Mouse (Mus musculus) CH12.LX (cell line): Measurements from ENCODE around the gene Gm45713. TPM values are rescaled to one million over a fixed set of nuclear protein-coding genes. Genes with fewer than 3 reads are reported as not detected.
"Not testable (repeated sequence)": the region's sequence is repeated elsewhere in the genome, so short reads cannot be mapped to it uniquely, and the experiment has no call there.

Source experiments
- DNase-seq: peaks from one replicate; pipeline ENCODE4 v3.0.0-alpha.2; 2013; ENCODE audit errors: extremely low read depth
- H3K27ac ChIP-seq: 2 replicates; pipeline ENCODE4 v1.5.1; 2012; ENCODE audit warnings: low read depth, mild to moderate bottlenecking, control low read depth, moderate library complexity; ENCODE audit not compliant: insufficient read depth
- H3K27me3 ChIP-seq: replicated peaks from 2 replicates; pipeline ENCODE3; 2012; ENCODE audit warnings: inconsistent platforms
- H3K36me3 ChIP-seq, 2 experiments: replicated peaks in 1 of 2; 2 replicates each; pipeline versions ENCODE3 to v1.6.1; 2012; ENCODE audit warnings: inconsistent platforms in 1 of 2, low read length in 1 of 2, mild to moderate bottlenecking in 1 of 2, mixed read lengths in 1 of 2, moderate library complexity in 1 of 2; ENCODE audit not compliant: control insufficient read depth in 1 of 2, insufficient read depth in 1 of 2
- H3K4me1 ChIP-seq, 2 experiments: 2 replicates each; pipeline ENCODE4 v1.6.1; 2012; ENCODE audit warnings: inconsistent platforms in 1 of 2, moderate library complexity in 1 of 2; ENCODE audit not compliant: insufficient read depth in 2 of 2, control insufficient read depth in 1 of 2
- H3K4me2 ChIP-seq: 2 replicates; pipeline ENCODE4 v1.6.1; 2012; ENCODE audit warnings: low read depth, mild to moderate bottlenecking, control low read depth; ENCODE audit not compliant: poor library complexity, insufficient read depth, severe bottlenecking
- H3K4me3 ChIP-seq, 3 experiments: fragments of 150-350 bp in 1 of 3; sonication (generic) in 1 of 3; replicated peaks in 1 of 3; 2 replicates each; pipeline versions ENCODE3 to v1.5.1; 2011 to 2012; ENCODE audit warnings: low read depth in 2 of 3, low read length in 2 of 3, mild to moderate bottlenecking in 2 of 3, moderate library complexity in 2 of 3, control low read depth in 1 of 3, improper control_type of control experiment in 1 of 3, inconsistent platforms in 1 of 3, mixed read lengths in 1 of 3; ENCODE audit not compliant: poor library complexity in 1 of 3
- H3K79me2 ChIP-seq: replicated peaks from 2 replicates; pipeline ENCODE4 v1.6.1; 2012; ENCODE audit warnings: mild to moderate bottlenecking, moderate library complexity; ENCODE audit not compliant: control insufficient read depth, poor library complexity, insufficient read depth, severe bottlenecking; ENCODE audit errors: extremely low read depth
- H3K9ac ChIP-seq: 2 replicates; pipeline ENCODE4 v1.6.1; 2012; ENCODE audit warnings: low read depth, mild to moderate bottlenecking, control low read depth, moderate library complexity; ENCODE audit not compliant: insufficient read depth
- H3K9me3 ChIP-seq: replicated peaks from 2 replicates; pipeline ENCODE3; 2012; ENCODE audit warnings: low read length, inconsistent platforms, mixed read lengths
- BHLHE40 ChIP-seq: IDR thresholded peaks from 2 replicates; pipeline ENCODE4 v1.6.1; 2011; ENCODE audit warnings: mild to moderate bottlenecking, low read depth, low read length, improper control_type of control experiment
- ELF1 ChIP-seq: IDR thresholded peaks from 2 replicates; pipeline ENCODE4 v1.6.1; 2014; ENCODE audit warnings: low read depth, mild to moderate bottlenecking, inconsistent platforms, low read length, improper control_type of control experiment
- EP300 ChIP-seq: IDR thresholded peaks from 2 replicates; pipeline ENCODE4 v1.6.1; 2011; ENCODE audit warnings: low read length, improper control_type of control experiment
- ETS1 ChIP-seq: conservative IDR thresholded peaks from 2 replicates; pipeline ENCODE4 v1.6.1; 2012; ENCODE audit warnings: low read depth, mild to moderate bottlenecking, inconsistent platforms, low read length, improper control_type of control experiment, moderate library complexity
- HCFC1 ChIP-seq: IDR thresholded peaks from 2 replicates; pipeline ENCODE4 v1.6.1; 2012; ENCODE audit warnings: low read depth, mild to moderate bottlenecking, inconsistent platforms, low read length, improper control_type of control experiment
- IRF4 ChIP-seq: IDR thresholded peaks from 2 replicates; pipeline ENCODE4 v1.6.1; 2014; ENCODE audit warnings: low read depth, mild to moderate bottlenecking, inconsistent platforms, low read length, improper control_type of control experiment
- JUN ChIP-seq: IDR thresholded peaks from 2 replicates; pipeline ENCODE4 v1.6.1; 2011; ENCODE audit warnings: low read depth, mild to moderate bottlenecking, low read length, improper control_type of control experiment, moderate library complexity; ENCODE audit not compliant: insufficient read depth
- MAX ChIP-seq: IDR thresholded peaks from 2 replicates; pipeline ENCODE4 v1.6.1; 2011; ENCODE audit warnings: low read length, improper control_type of control experiment
- MEF2A ChIP-seq: IDR thresholded peaks from 2 replicates; pipeline ENCODE4 v1.6.1; 2014; ENCODE audit warnings: low read depth, mild to moderate bottlenecking, inconsistent platforms, low read length, improper control_type of control experiment, borderline replicate concordance
- MXI1 ChIP-seq: IDR thresholded peaks from 2 replicates; pipeline ENCODE4 v1.6.1; 2011; ENCODE audit warnings: mild to moderate bottlenecking, low read depth, low read length, improper control_type of control experiment
- MYC ChIP-seq: IDR thresholded peaks from 2 replicates; pipeline ENCODE4 v1.6.1; 2011; ENCODE audit warnings: low read depth, mild to moderate bottlenecking, improper control_type of control experiment, low read length
- NRF1 ChIP-seq: IDR thresholded peaks from 2 replicates; pipeline ENCODE4 v1.6.1; 2014; ENCODE audit warnings: low read depth, mild to moderate bottlenecking, inconsistent platforms, low read length, improper control_type of control experiment, moderate library complexity
- PAX5 ChIP-seq: IDR thresholded peaks from 2 replicates; pipeline ENCODE4 v1.6.1; 2012; ENCODE audit warnings: low read length, inconsistent platforms, mixed read lengths
- POLR2A ChIP-seq: IDR thresholded peaks from 2 replicates; pipeline ENCODE4 v1.6.1; 2011; ENCODE audit warnings: low read depth, mild to moderate bottlenecking, improper control_type of control experiment, low read length
- SIN3A ChIP-seq: IDR thresholded peaks from 2 replicates; pipeline ENCODE4 v1.6.1; 2012; ENCODE audit warnings: low read length, improper control_type of control experiment, inconsistent platforms
- UBTF ChIP-seq: IDR thresholded peaks from 2 replicates; pipeline ENCODE4 v1.6.1; 2012; ENCODE audit warnings: low read depth, mild to moderate bottlenecking, inconsistent platforms, low read length, improper control_type of control experiment, moderate library complexity
- USF2 ChIP-seq: conservative IDR thresholded peaks from 2 replicates; pipeline ENCODE4 v1.6.1; 2011; ENCODE audit warnings: low read depth, low read length, improper control_type of control experiment
- ZKSCAN1 ChIP-seq: IDR thresholded peaks from 2 replicates; pipeline ENCODE4 v1.6.1; 2012; ENCODE audit warnings: low read depth, inconsistent platforms, low read length, improper control_type of control experiment, borderline replicate concordance
- ZMIZ1 ChIP-seq: IDR thresholded peaks from 2 replicates; pipeline ENCODE4 v1.6.1; 2012; ENCODE audit warnings: low read depth, mild to moderate bottlenecking, inconsistent platforms, low read length, improper control_type of control experiment
- ZNF384 ChIP-seq: IDR thresholded peaks from 2 replicates; pipeline ENCODE4 v1.6.1; 2012; ENCODE audit warnings: low read depth, low read length, improper control_type of control experiment, inconsistent platforms
- dilution Hi-C: fragments of 300-500 bp; cut with MboI; formaldehyde crosslinking; loops from 2 replicates; pipeline ENCODE4 v1.14.3; 2020; ENCODE audit warnings: low sequenced_read_pairs; ENCODE audit not compliant: extremely low pct_unique_long_range_greater_than_20kb, extremely low pct_ligation_motif_present
- in situ Hi-C: fragments of 300-500 bp; cut with MboI; formaldehyde crosslinking; loops from 3 replicates; pipeline ENCODE4 v1.14.3; 2019; ENCODE audit warnings: low sequenced_read_pairs, low pct_ligation_motif_present, low pct_unique_long_range_greater_than_20kb, mixed read lengths
- polyA plus RNA-seq: library from polyadenylated mRNA; unstranded; fragments of >175 nt; gene quantifications from 2 replicates; pipeline ENCODE4 v1.2.1, GENCODE M21; 2012; ENCODE audit warnings: low read depth; ENCODE audit not compliant: insufficient read length
- total RNA-seq, 2 experiments: library from RNA; depleted of rRNA; stranded (reverse); fragments of 300-350 nt in 1 of 2; fragments of >200 nt in 1 of 2; gene quantifications; 2 replicates each; pipeline ENCODE4 v1.2.3; 2012 to 2014

Gene Gm45713
- total and polyA plus RNA-seq, 3 experiments, result 2.2 TPM; not detected in 2

- Histone ChIP-seq H3K9me3 (no peaks in the 10 kb centered on the region), H3K4me1 (no peaks in the 10 kb centered on the region), H3K27ac (no peak overlapping the region), H3K4me3 (no peak overlapping the region), H3K4me2 (no peak overlapping the region), H3K36me3 (no peaks in the 10 kb centered on the region), H3K79me2 (no peaks in the 10 kb centered on the region), H3K27me3 (no peaks in the 10 kb centered on the region), H3K9ac (no peak overlapping the region)
- TF ChIP-seq ELF1 (no peak), ZNF384 (no peak), PAX5 (no peak), EP300 (no peak), HCFC1 (no peak), MEF2A (no peak), MXI1 (no peak), ZKSCAN1 (no peak), JUN (no peak), MAX (no peak), ZMIZ1 (no peak), MYC (no peak), NRF1 (no peak), USF2 (no peak), IRF4 (no peak), UBTF (no peak), BHLHE40 (no peak), SIN3A (no peak), POLR2A (no peak), ETS1 (no peak)
- dilution Hi-C loops, result no loop called here
- DNase-seq, result no peak
- in situ Hi-C loops, result no loop called here
Observed at GRCm38 (mm10) chr7:45111940-45112339, 24.1 kb downstream of the Gm45713 start.

GRCm38 (mm10) chr7:45110089-45110488 is 25.9 kb downstream of the Gm45713 start:
- H3K27ac ChIP-seq, dilution Hi-C loops: not testable (repeated sequence)

More at GRCm38 (mm10) chr7:45110089-45110488, 25.9 kb downstream of the Gm45713 start:
- H3K9me3 ChIP-seq, H3K79me2 ChIP-seq, DNase-seq, H3K36me3 ChIP-seq, H3K4me2 ChIP-seq, H3K4me1 ChIP-seq, H3K4me3 ChIP-seq, in situ Hi-C loops, H3K27me3 ChIP-seq, H3K9ac ChIP-seq: not testable (repeated sequence)
